Mouse (Mus musculus) gastrocnemius, postnatal 4 days (tissue): ENCODE results near the gene Canx. TPM values are rescaled to one million over a fixed set of nuclear protein-coding genes. Genes with fewer than 3 reads are reported as not detected.
"Not testable (repeated sequence)": the region's sequence is repeated elsewhere in the genome, so short reads cannot be mapped to it uniquely, and the experiment has no call there.

Source experiments
- DNase-seq, 2 experiments: peaks; one replicate each; pipeline ENCODE4 v3.0.0; 2021 to 2022; ENCODE audit warnings: low spot score in 2 of 2, mixed read lengths in 2 of 2
- long read RNA-seq, 2 experiments: library from polyadenylated mRNA; stranded (forward); transcript quantifications; one replicate each; pipeline ENCODE4 v2.0.0; 2021
- total RNA-seq, 2 experiments: library from RNA; stranded (reverse); gene quantifications; 2 replicates each; pipeline ENCODE4 v1.2.3; 2021

Canx gene
- 100 to 1,000 TPM; 216 to 225 TPM for total RNA-seq
- long read RNA-seq, experiment 1, full-length matches to known transcripts: 99 of 125 reads
- long read RNA-seq, experiment 1, partial matches to known transcripts: 14 of 125 reads
- long read RNA-seq, experiment 1, other reads (novel, unspliced or antisense): 12 of 125 reads
- long read RNA-seq, experiment 2, full-length matches to known transcripts: 125 of 160 reads
- long read RNA-seq, experiment 2, partial matches to known transcripts: 22 of 160 reads
- long read RNA-seq, experiment 2, other reads (novel, unspliced or antisense): 13 of 160 reads

GRCm38 (mm10) chr11:50325496-50326301, at the start of gene Canx:
Gene Canx, minus strand, starts transcription at chr11:50325673.
- peak; percentile 95 to 96 for DNase-seq

GRCm38 (mm10) chr11:50374286-50375015, 49.0 kb upstream of the Canx start:
- DNase-seq: no peak

GRCm38 (mm10) chr11:50373621-50374020, 48.1 kb upstream of the Canx start:
- DNase-seq: no peak

DNA sequence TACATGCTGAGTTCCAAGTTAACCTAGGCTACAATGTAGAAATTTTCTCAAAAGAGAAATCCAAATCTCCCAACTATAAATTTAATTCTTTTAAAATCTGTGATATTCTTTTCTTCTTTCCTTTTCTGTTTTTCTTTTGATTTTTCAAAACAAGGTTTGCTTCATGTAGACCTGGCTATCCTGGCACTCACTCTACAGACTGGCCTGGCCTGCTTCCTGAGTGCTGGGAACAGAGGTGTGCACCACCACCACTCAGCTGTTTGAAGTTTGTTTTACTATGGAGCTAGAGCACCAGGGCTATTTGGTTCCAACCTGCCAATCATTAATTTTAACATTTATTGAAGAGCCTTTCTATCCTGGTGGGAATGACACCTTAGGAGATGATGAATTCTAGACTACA, 47.6 kb upstream of the Canx start:
- DNase-seq: no peak

- DNase-seq: no peak
These were observed 46.4 kb upstream of the Canx start for GRCm38 (mm10) chr11:50371911-50372310.

DNA sequence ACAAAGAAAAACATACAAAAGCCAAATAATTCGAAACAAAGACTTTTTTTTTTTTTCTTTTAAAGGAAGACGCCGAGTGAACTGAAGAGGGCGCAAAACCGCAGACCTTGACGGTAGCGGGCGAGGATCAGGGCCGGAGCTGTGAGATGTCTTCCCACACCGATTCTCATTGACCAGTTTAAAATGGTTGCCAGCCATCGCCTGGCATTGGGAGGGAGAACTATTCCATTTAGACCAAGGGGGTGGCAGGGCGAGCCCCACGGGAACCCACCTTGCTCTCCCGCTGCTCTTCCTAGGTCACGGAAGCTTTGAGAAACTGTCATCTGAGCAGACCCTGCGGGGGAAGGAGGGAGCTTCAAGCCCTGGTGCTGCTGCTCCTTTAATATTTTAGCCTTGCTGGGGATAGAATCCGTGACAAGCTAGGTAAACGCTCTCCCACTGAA, 45.9 kb upstream of the Canx start:
- DNase-seq: peak; percentile 37 to 65

DNA sequence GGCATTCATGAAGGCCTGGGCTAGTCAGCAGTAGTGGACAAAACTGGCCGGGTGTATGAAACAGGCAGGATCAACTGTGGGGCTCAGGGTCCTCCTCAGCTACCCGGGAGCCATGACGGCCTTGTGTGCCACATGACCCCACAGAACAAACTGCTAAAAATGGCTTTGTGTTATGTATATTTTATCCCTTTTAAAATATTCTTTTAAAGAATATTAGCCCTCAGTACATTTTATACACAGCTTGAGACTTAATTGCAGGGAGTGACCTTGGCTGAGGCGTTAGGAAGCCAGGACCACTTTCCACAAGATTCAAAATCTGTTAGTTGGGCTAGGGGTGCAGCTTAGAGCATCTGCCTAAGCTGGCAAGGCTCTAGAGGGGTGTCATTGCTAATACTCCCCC, 45.5 kb upstream of the Canx start:
- no peak for DNase-seq

DNA sequence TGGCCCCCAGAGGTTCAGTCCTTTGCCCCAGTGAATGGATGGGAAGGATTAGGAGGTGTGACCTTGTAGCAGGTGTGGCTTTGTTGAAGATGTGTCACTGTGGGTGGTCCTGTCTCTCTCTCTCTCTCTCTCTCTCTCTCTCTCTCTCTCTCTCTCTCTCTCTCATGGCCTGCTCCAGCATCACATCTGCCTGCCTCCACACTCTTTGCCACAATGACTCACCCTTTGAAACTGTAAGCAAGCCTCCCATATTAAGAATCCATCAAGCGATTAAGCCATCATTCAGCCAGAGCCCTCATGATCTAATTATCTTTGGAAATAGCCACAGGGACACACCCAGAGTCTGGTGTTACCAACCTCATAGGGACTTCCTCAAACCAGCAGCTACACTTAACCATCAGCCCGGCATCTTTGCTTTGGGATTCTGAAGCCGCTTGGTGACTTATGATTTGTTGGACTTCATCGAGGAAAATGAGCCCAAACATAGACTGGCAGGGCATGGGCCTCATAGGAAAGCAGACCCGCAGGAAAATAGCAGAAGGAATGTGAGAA, 44.0 kb upstream of the Canx start:
- no peak for DNase-seq

- no peak for DNase-seq
These were observed 42.1 kb upstream of the Canx start for GRCm38 (mm10) chr11:50367531-50367930.

- DNase-seq: no peak
These were observed 39.8 kb upstream of the Canx start for GRCm38 (mm10) chr11:50365322-50365721.

GRCm38 (mm10) chr11:50364548-50364947, 39.1 kb upstream of the Canx start:
- peak; percentile 62 to 71 for DNase-seq

- not testable (repeated sequence) for DNase-seq
These were observed 35.8 kb upstream of the Canx start for GRCm38 (mm10) chr11:50361282-50361681.

DNA sequence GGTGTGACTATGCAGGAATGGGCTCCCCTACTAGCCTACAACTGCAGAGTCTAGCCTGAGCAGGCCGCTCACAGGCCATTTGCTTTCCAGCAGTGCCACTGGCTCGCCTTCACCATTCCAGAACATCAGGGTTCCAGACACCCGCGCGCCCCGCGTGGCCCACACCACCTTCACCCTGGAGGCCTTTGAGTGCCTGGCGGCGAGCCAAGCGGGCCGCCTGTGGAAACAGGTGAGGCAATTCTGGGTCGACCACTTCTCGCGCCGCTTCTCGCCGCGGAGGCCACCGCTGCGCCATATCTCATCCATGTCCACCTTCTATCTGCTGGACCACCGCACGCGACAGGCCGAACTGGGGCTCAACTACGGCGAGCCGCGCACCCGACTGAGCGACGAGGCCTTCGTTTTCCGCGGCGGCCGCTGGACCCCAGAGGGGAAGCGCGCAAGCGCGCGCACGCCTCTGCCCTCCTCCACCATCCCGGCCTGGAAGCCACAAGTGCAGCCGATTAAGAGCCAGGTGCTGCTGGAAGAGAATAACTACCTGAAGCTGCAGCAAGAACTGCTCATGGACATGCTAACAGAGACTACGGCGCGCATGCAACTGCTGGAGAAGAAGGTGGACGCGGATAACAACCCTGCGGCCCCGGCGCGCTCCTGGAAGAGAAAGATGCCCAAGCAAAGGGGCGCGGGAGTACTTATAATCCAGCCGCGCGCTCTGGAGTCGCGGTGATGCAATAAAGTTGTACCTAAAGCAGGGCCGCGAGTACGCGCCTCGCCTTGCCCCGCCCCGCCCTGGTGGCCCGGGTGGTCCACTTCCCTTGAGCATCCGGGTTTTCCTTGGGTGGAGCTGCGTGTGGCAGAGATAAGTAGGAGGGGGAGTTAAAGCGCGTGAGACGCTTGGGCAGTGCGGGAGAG, 33.7 kb upstream of the Canx start:
- peak in 1 of 2 experiments; percentile 38 for DNase-seq

- DNase-seq: no peak
These were observed 29.9 kb upstream of the Canx start for GRCm38 (mm10) chr11:50355395-50355794.

GRCm38 (mm10) chr11:50354851-50355250, 29.4 kb upstream of the Canx start:
- DNase-seq: no peak

- no peak for DNase-seq
These were observed 28.7 kb upstream of the Canx start, which contains the start of gene Cby3 for GRCm38 (mm10) chr11:50354162-50354561. Gene Cby3, plus strand, starts transcription at chr11:50354462.

GRCm38 (mm10) chr11:50352177-50352576, 26.7 kb upstream of the Canx start:
- no peak for DNase-seq

GRCm38 (mm10) chr11:50346256-50347032, 21.0 kb upstream of the Canx start:
- DNase-seq: no peak

- DNase-seq: no peak
These were observed 20.0 kb upstream of the Canx start for GRCm38 (mm10) chr11:50345486-50345885.

- no peak for DNase-seq
These were observed 11.4 kb upstream of the Canx start for GRCm38 (mm10) chr11:50336891-50337290.
